Mouse (Mus musculus) heart, embryonic 16.5 days (tissue): ENCODE results near the gene Pck1. TPM values are rescaled to one million over a fixed set of nuclear protein-coding genes. Genes with fewer than 3 reads are reported as not detected.

Experiments used
- ATAC-seq: fragments of 200-750 bp; cut with Nextera tagmentation; replicated peaks from 2 replicates; pipeline ENCODE4 v1.8.0; 2017; ENCODE audit warnings: moderate number of reproducible peaks; ENCODE audit not compliant: insufficient read depth, low FRiP score; ENCODE audit errors: extremely low read depth
- H3K27ac ChIP-seq: fragments of 300-500 bp; sonication (generic); 2 replicates; pipeline ENCODE4 v1.5.1; 2014; ENCODE audit warnings: mild to moderate bottlenecking, low read length, control low read depth, moderate library complexity
- H3K27me3 ChIP-seq: fragments of 300-500 bp; sonication (generic); 2 replicates; pipeline ENCODE4 v1.6.1; 2014; ENCODE audit warnings: low read length, mixed read lengths; ENCODE audit not compliant: control insufficient read depth, insufficient read depth
- H3K36me3 ChIP-seq: fragments of 300-500 bp; sonication (generic); 2 replicates; pipeline ENCODE4 v1.6.1; 2014; ENCODE audit not compliant: control insufficient read depth, insufficient read depth
- H3K4me1 ChIP-seq: fragments of 300-500 bp; sonication (generic); 2 replicates; pipeline ENCODE4 v1.6.1; 2014; ENCODE audit warnings: low read length, mixed read lengths; ENCODE audit not compliant: control insufficient read depth, insufficient read depth
- H3K4me2 ChIP-seq: fragments of 300-500 bp; sonication (generic); 2 replicates; pipeline ENCODE4 v1.6.1; 2014; ENCODE audit warnings: low read depth, mild to moderate bottlenecking, control low read depth, low read length
- H3K4me3 ChIP-seq: fragments of 300-500 bp; sonication (generic); 2 replicates; pipeline ENCODE4 v1.5.1; 2014; ENCODE audit warnings: mild to moderate bottlenecking, control low read depth, low read length
- H3K9ac ChIP-seq: fragments of 300-500 bp; sonication (generic); 2 replicates; pipeline ENCODE4 v1.6.1; 2014; ENCODE audit warnings: low read length, control low read depth
- H3K9me3 ChIP-seq: fragments of 300-500 bp; sonication (generic); replicated peaks from 2 replicates; pipeline ENCODE4 v1.6.1; 2016; ENCODE audit warnings: low read length; ENCODE audit not compliant: control insufficient read depth
- WGBS: fragments of 180-500 bp; shearing (Covaris S2); extraction: QIAGEN DNeasy Blood & Tissue Kit; methylation state at CpG from one replicate; pipeline ENCODE4 v1.1.7; 2014; 5-methylcytosine and 5-hydroxymethylcytosine counted together
- polyA plus RNA-seq: library from polyadenylated mRNA; unstranded; fragments of >200 nt; fragmentation: Nextera tagmentation; extraction: Ambion mirVana; gene quantifications from 2 replicates; pipeline ENCODE4 v1.2.1, GENCODE M21; 2015

Gene Pck1
- polyA plus RNA-seq, 1 experiment from 2014 or later = 0.13 TPM

GRCm38 (mm10) chr2:173143611-173144010 is 9.2 kb upstream of the Pck1 start:
- Histone ChIP-seq H3K4me2 (no peak overlapping the region), H3K36me3 (no peaks in the 10 kb centered on the region), H3K4me1 (peaks cover 3% of the 10 kb centered on the region), H3K4me3 (no peak overlapping the region), H3K27ac (no peak overlapping the region), H3K27me3 (peaks cover 11% of the 10 kb centered on the region; the same call in 1 of the 2 replicates), H3K9me3 (no peaks in the 10 kb centered on the region), H3K9ac (no peak overlapping the region)
- WGBS = 71% methylated on average over 11 of the region's 11 CpGs
- ATAC-seq = no peak

- no peaks in the 10 kb centered on the region for H3K36me3 ChIP-seq
- no peak overlapping the region for H3K27ac ChIP-seq
- H3K9me3 ChIP-seq = no peaks in the 10 kb centered on the region
- no peak overlapping the region for H3K4me2 ChIP-seq
- no peaks in the 10 kb centered on the region for H3K4me1 ChIP-seq
- H3K9ac ChIP-seq = no peak overlapping the region
- WGBS = 60% methylated on average over 3 of the region's 3 CpGs
- ATAC-seq = no peak
- H3K27me3 ChIP-seq = peaks cover 11% of the 10 kb centered on the region; the same call in 1 of the 2 replicates
- no peak overlapping the region for H3K4me3 ChIP-seq
Observed at GRCm38 (mm10) chr2:173145808-173146207, 7.0 kb upstream of the Pck1 start.

GRCm38 (mm10) chr2:173146728-173147127 is 6.1 kb upstream of the Pck1 start:
- Histone ChIP-seq H3K9me3 (no peaks in the 10 kb centered on the region), H3K27me3 (peaks cover 11% of the 10 kb centered on the region; the same call in 1 of the 2 replicates), H3K36me3 (no peaks in the 10 kb centered on the region), H3K27ac (no peak overlapping the region), H3K4me2 (no peak overlapping the region), H3K4me3 (no peak overlapping the region), H3K9ac (no peak overlapping the region), H3K4me1 (peaks cover 2% of the 10 kb centered on the region; the same call in 1 of the 2 replicates)
- WGBS = 76% methylated on average over 6 of the region's 6 CpGs
- no peak for ATAC-seq

- Histone ChIP-seq H3K4me2 (no peak overlapping the region), H3K9ac (no peak overlapping the region), H3K4me1 (peaks cover 8% of the 10 kb centered on the region; the same call in 1 of the 2 replicates), H3K27me3 (peaks cover 10% of the 10 kb centered on the region; the same call in 1 of the 2 replicates), H3K9me3 (no peaks in the 10 kb centered on the region), H3K27ac (no peak overlapping the region), H3K36me3 (no peaks in the 10 kb centered on the region), H3K4me3 (no peak overlapping the region)
- no peak for ATAC-seq
- WGBS = 86% methylated on average over 5 of the region's 5 CpGs
Observed at GRCm38 (mm10) chr2:173148001-173148400, 4.8 kb upstream of the Pck1 start.

GRCm38 (mm10) chr2:173151352-173151751 is 1.5 kb upstream of the Pck1 start:
- H3K4me1 ChIP-seq = peaks cover 8% of the 10 kb centered on the region; the same call in 1 of the 2 replicates
- H3K27me3 ChIP-seq = no peaks in the 10 kb centered on the region
- H3K9me3 ChIP-seq = no peaks in the 10 kb centered on the region
- H3K4me2 ChIP-seq = no peak overlapping the region
- no peak overlapping the region for H3K4me3 ChIP-seq
- WGBS = 52% methylated on average over 5 of the region's 5 CpGs
- no peaks in the 10 kb centered on the region for H3K36me3 ChIP-seq
- no peak overlapping the region for H3K9ac ChIP-seq
- no peak overlapping the region for H3K27ac ChIP-seq
- 0 out of 2 replicates have a peak, but pooled peaks have one; percentile 55 for ATAC-seq

GRCm38 (mm10) chr2:173151784-173152284 is 1.0 kb upstream of the Pck1 start:
- Histone ChIP-seq H3K4me2 (no peak overlapping the region), H3K9ac (no peak overlapping the region), H3K27ac (no peak overlapping the region), H3K9me3 (no peaks in the 10 kb centered on the region), H3K36me3 (no peaks in the 10 kb centered on the region), H3K27me3 (no peaks in the 10 kb centered on the region), H3K4me3 (no peak overlapping the region), H3K4me1 (peaks cover 8% of the 10 kb centered on the region; the same call in 1 of the 2 replicates)
- ATAC-seq = no peak
- WGBS = 80% methylated on average over 7 of the region's 7 CpGs

GRCm38 (mm10) chr2:173153266-173153665 is 418 bp downstream of the Pck1 start:
- H3K4me1 ChIP-seq = peaks cover 8% of the 10 kb centered on the region; the same call in 1 of the 2 replicates
- WGBS = 84% methylated on average over 10 of the region's 10 CpGs

GRCm38 (mm10) chr2:173154513-173154912 is 1.7 kb downstream of the Pck1 start:
- H3K9ac ChIP-seq = no peak overlapping the region
- H3K27ac ChIP-seq = no peak overlapping the region
- peaks cover 8% of the 10 kb centered on the region; the same call in 1 of the 2 replicates for H3K4me1 ChIP-seq
- no peak for ATAC-seq
- no peak overlapping the region for H3K4me3 ChIP-seq
- no peaks in the 10 kb centered on the region for H3K36me3 ChIP-seq
- WGBS = 91% methylated on average over 13 of the region's 13 CpGs
- H3K9me3 ChIP-seq = no peaks in the 10 kb centered on the region
- no peaks in the 10 kb centered on the region for H3K27me3 ChIP-seq
- no peak overlapping the region for H3K4me2 ChIP-seq

More at GRCm38 (mm10) chr2:173153266-173153665, 418 bp downstream of the Pck1 start:
- no peaks in the 10 kb centered on the region for H3K36me3 ChIP-seq
- H3K4me3 ChIP-seq = no peak overlapping the region
- no peaks in the 10 kb centered on the region for H3K27me3 ChIP-seq
- H3K27ac ChIP-seq = no peak overlapping the region
- H3K4me2 ChIP-seq = no peak overlapping the region
- H3K9me3 ChIP-seq = no peaks in the 10 kb centered on the region
- no peak for ATAC-seq
- H3K9ac ChIP-seq = no peak overlapping the region

GRCm38 (mm10) chr2:173154962-173155361 is 2.1 kb downstream of the Pck1 start:
- Histone ChIP-seq H3K36me3 (no peaks in the 10 kb centered on the region), H3K4me1 (peaks cover 8% of the 10 kb centered on the region; the same call in 1 of the 2 replicates), H3K9ac (no peak overlapping the region), H3K4me2 (no peak overlapping the region), H3K4me3 (no peak overlapping the region), H3K9me3 (no peaks in the 10 kb centered on the region), H3K27me3 (no peaks in the 10 kb centered on the region), H3K27ac (no peak overlapping the region)
- WGBS = 85% methylated on average over 14 of the region's 14 CpGs
- no peak for ATAC-seq
